Mouse (Mus musculus) heart, postnatal 10 days (tissue): ENCODE measurements at regions not wholly inside any gene's neighbourhood (a gene's known extent, or its start where the extent isn't known, plus 50 kb on each side); places are given as distances from the start of the nearest gene placed in this dataset.
"Not testable (repeated sequence)": the region's sequence is repeated elsewhere in the genome, so short reads cannot be mapped to it uniquely, and the experiment has no call there.

Experiments
- DNase-seq, 2 experiments: peaks; one replicate each; pipeline ENCODE4 v3.0.0; 2021
- intact Hi-C: fragments of 180-260 bp; cut with DNase I; formaldehyde crosslinking; loops from one replicate; pipeline ENCODE4 v1.15.1; 2025

DNA sequence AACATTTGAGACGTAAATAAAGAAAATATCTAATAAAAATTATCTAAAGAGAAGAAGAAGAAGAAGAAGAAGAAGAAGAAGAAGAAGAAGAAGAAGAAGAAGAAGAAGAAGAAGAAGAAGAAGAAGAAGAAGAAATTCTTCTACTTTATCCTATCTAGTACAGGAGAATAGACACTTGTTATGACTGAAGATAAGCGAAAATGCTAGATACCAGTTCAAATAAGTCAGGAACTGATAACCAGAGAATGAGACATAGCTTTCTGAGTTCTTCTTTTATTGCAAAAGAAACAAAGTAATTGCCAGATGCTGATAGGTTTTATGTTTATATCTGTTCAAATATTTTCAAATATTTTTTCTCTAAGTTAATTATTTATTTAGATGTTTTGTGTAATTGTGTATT lies 2144.1 kb upstream of the Pcdh17 start:
- no peak for DNase-seq

DNA sequence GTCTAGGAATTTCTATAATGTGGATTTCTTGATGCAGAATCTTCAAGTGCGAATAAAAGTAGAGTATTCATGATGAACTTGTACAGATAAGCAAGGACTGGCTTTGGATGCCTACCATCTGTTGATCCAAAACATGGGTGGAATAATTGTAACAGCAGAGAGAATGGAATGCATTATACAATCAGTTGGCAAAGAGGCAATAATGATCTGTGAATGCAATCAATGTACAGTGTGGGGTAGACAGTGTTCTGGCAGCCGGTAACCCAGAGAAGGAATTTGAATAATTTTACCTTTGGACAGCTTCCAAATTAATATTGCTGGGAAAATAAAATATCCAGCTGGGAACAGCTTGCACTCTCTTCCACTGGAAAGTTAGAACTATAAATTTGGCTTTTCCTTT lies 2129.9 kb upstream of the Pcdh17 start:
- DNase-seq, result peak; percentile 13 to 17
- intact Hi-C loops, result no loop called here

More for the DNA sequence above, 2144.1 kb upstream of the Pcdh17 start:
- intact Hi-C loops, result no loop called here

- DNase-seq, intact Hi-C loops: not testable (repeated sequence)
Measured at GRCm38 (mm10) chr14:82334841-82335240, 2108.5 kb upstream of the Pcdh17 start.
